Mouse (Mus musculus) G1E (cell line): Measurements from ENCODE around the gene Tmem35b. TPM values are rescaled to one million over a fixed set of nuclear protein-coding genes. Genes with fewer than 3 reads are reported as not detected.

Experiments
- ATAC-seq: 2 replicates; pipeline ENCODE4 v1.8.0; 2016; ENCODE audit warnings: mild to moderate bottlenecking; ENCODE audit not compliant: insufficient number of reproducible peaks, poor library complexity, low FRiP score, severe bottlenecking; ENCODE audit errors: extremely low read depth
- DNase-seq: peaks from one replicate; pipeline ENCODE4 v3.0.0; 2012; ENCODE audit warnings: low spot score
- H3K27me3 ChIP-seq: 2 replicates; pipeline ENCODE4 v1.6.1; 2012; ENCODE audit warnings: mild to moderate bottlenecking, low read length, inconsistent platforms; ENCODE audit not compliant: insufficient read depth
- H3K36me3 ChIP-seq: replicated peaks from 2 replicates; pipeline ENCODE3; 2012; ENCODE audit warnings: mild to moderate bottlenecking, inconsistent platforms
- H3K4me1 ChIP-seq: 2 replicates; pipeline ENCODE4 v1.6.1; 2012; ENCODE audit warnings: low read depth, low read length, inconsistent platforms, mixed read lengths; ENCODE audit not compliant: insufficient read depth
- H3K4me3 ChIP-seq: 2 replicates; pipeline ENCODE4 v1.5.1; 2012; ENCODE audit warnings: low read depth, mild to moderate bottlenecking, inconsistent platforms, low read length, moderate library complexity, mixed read lengths
- H3K9me3 ChIP-seq: replicated peaks from 2 replicates; pipeline ENCODE4 v1.6.1; 2012; ENCODE audit warnings: inconsistent platforms
- CTCF ChIP-seq: IDR thresholded peaks from 2 replicates; pipeline ENCODE4 v1.5.1; 2012; ENCODE audit warnings: low read depth, low read length, inconsistent platforms, mixed read lengths
- GATA1 ChIP-seq: IDR thresholded peaks from 2 replicates; pipeline ENCODE4 v1.6.1; 2012; ENCODE audit warnings: borderline replicate concordance, low read length, inconsistent platforms, mixed read lengths
- GATA2 ChIP-seq: IDR thresholded peaks from 2 replicates; pipeline ENCODE4 v1.6.1; 2012; ENCODE audit warnings: low read depth, low read length, inconsistent platforms, borderline replicate concordance
- POLR2AphosphoS5 ChIP-seq: IDR thresholded peaks from 2 replicates; pipeline ENCODE4 v1.6.1; 2012; ENCODE audit warnings: low read depth, low read length, inconsistent platforms; ENCODE audit not compliant: insufficient replicate concordance
- TAL1 ChIP-seq: conservative IDR thresholded peaks from 2 replicates; pipeline ENCODE4 v1.6.1; 2012; ENCODE audit warnings: low read depth, low read length, inconsistent platforms, mixed read lengths
- polyA plus RNA-seq: library from polyadenylated mRNA; stranded (reverse); fragments of >175 nt; gene quantifications from 2 replicates; pipeline ENCODE4 v1.2.3, GENCODE M21; 2012
- total RNA-seq, 2 experiments: library from RNA; stranded (forward) in 1 of 2; stranded (reverse) in 1 of 2; fragments of 200-1000 nt in 1 of 2; fragments of >200 nt in 1 of 2; fragmentation: Nextera tagmentation in 1 of 2; gene quantifications; 2 replicates each; pipeline ENCODE4 v1.2.3; 2014 to 2017

The Tmem35b gene
- total and polyA plus RNA-seq, 3 experiments: 1.5 to 25.7 (median 9.6) TPM

GRCm38 (mm10) chr4:127177961-127178360, 54.5 kb downstream of the Tmem35b start:
- H3K27me3 ChIP-seq: no peaks in the 10 kb centered on the region
- TF ChIP-seq GATA1: no peak
- no peak for TF ChIP-seq TAL1
- ATAC-seq (no peak), DNase-seq (no peak)
- H3K9me3 ChIP-seq: peaks cover 29% of the 10 kb centered on the region
- H3K4me3 ChIP-seq: no peak overlapping the region
- no peaks in the 10 kb centered on the region for H3K4me1 ChIP-seq
- H3K36me3 ChIP-seq: no peaks in the 10 kb centered on the region

GRCm38 (mm10) chr4:127178671-127179070, 55.2 kb downstream of the Tmem35b start:
- Histone ChIP-seq H3K36me3 (no peaks in the 10 kb centered on the region), H3K9me3 (peaks cover 35% of the 10 kb centered on the region), H3K27me3 (no peaks in the 10 kb centered on the region), H3K4me1 (no peaks in the 10 kb centered on the region), H3K4me3 (no peak overlapping the region)
- no peak for DNase-seq
- TF ChIP-seq GATA2 (no peak), GATA1 (no peak), TAL1 (no peak), CTCF (no peak), POLR2AphosphoS5 (no peak)
- ATAC-seq: no peak

Other genes with a start within 250 kb of the Tmem35b start
- gene Zmym4, start 155.6 kb upstream of the Tmem35b start, total RNA-seq (2014; fragmentation: Nextera tagmentation): 81.3 and 90.0 TPM in 2 replicates
- gene Zmym4, start 155.6 kb upstream of the Tmem35b start, total RNA-seq (2017): 42.8 and 54.7 TPM in 2 replicates
- gene Zmym4, start 155.6 kb upstream of the Tmem35b start, polyA plus RNA-seq: 2.9 and 3.9 TPM in 2 replicates
- 329 and 353 TPM in 2 replicates for gene Sfpq, start 102.4 kb upstream of the Tmem35b start, total RNA-seq (2014; fragmentation: Nextera tagmentation)
- gene Sfpq, start 102.4 kb upstream of the Tmem35b start, total RNA-seq (2017): 302 and 471 TPM in 2 replicates
- gene Sfpq, start 102.4 kb upstream of the Tmem35b start, polyA plus RNA-seq: 346 and 492 TPM in 2 replicates
- 21.4 and 30.6 TPM in 2 replicates for gene Zmym1, start 62.5 kb upstream of the Tmem35b start, total RNA-seq (2014; fragmentation: Nextera tagmentation)
- 19.0 and 26.3 TPM in 2 replicates for gene Zmym1, start 62.5 kb upstream of the Tmem35b start, total RNA-seq (2017)
- 1.8 and 3.7 TPM in 2 replicates for gene Zmym1, start 62.5 kb upstream of the Tmem35b start, polyA plus RNA-seq
- gene Zmym6, start 46.3 kb upstream of the Tmem35b start, total RNA-seq (2014; fragmentation: Nextera tagmentation): 29.5 and 44.9 TPM in 2 replicates
- gene Zmym6, start 46.3 kb upstream of the Tmem35b start, total RNA-seq (2017): 25.7 and 35.3 TPM in 2 replicates
- gene Zmym6, start 46.3 kb upstream of the Tmem35b start, polyA plus RNA-seq: 0.50 and 1.0 TPM in 2 replicates
- not detected in 2 replicates for gene Dlgap3, start 45.5 kb downstream of the Tmem35b start, total RNA-seq (2014; fragmentation: Nextera tagmentation)
- 0.05 and 0.06 TPM in 2 replicates for gene Dlgap3, start 45.5 kb downstream of the Tmem35b start, total RNA-seq (2017)
- not detected in 2 replicates for gene Dlgap3, start 45.5 kb downstream of the Tmem35b start, polyA plus RNA-seq
- 20.4 and 30.8 TPM in 2 replicates for gene Smim12, start 120.1 kb downstream of the Tmem35b start, total RNA-seq (2014; fragmentation: Nextera tagmentation)
- gene Smim12, start 120.1 kb downstream of the Tmem35b start, total RNA-seq (2017): 47.1 and 47.8 TPM in 2 replicates
- gene Smim12, start 120.1 kb downstream of the Tmem35b start, polyA plus RNA-seq: 37.1 and 41.1 TPM in 2 replicates
- not detected in 2 replicates for gene Gja4, start 190.3 kb downstream of the Tmem35b start, total RNA-seq (2014; fragmentation: Nextera tagmentation)
- gene Gja4, start 190.3 kb downstream of the Tmem35b start, total RNA-seq (2017): 0.11 and 0.12 TPM in 2 replicates
- gene Gja4, start 190.3 kb downstream of the Tmem35b start, polyA plus RNA-seq: not detected in 2 replicates
- not detected in 2 replicates for gene Gjb3, start 207.2 kb downstream of the Tmem35b start, total RNA-seq (2014; fragmentation: Nextera tagmentation)
- gene Gjb3, start 207.2 kb downstream of the Tmem35b start, total RNA-seq (2017): 0.06 TPM in 1 of 2 replicates, not detected in the other
- not detected in 2 replicates for gene Gjb3, start 207.2 kb downstream of the Tmem35b start, polyA plus RNA-seq
- not detected in 2 replicates for gene Gjb4, start 230.4 kb downstream of the Tmem35b start, total RNA-seq (2014; fragmentation: Nextera tagmentation)
- gene Gjb4, start 230.4 kb downstream of the Tmem35b start, total RNA-seq (2017): 0.06 and 0.11 TPM in 2 replicates
- not detected in 2 replicates for gene Gjb4, start 230.4 kb downstream of the Tmem35b start, polyA plus RNA-seq
- gene Gjb5, start 234.5 kb downstream of the Tmem35b start, total RNA-seq (2014; fragmentation: Nextera tagmentation): not detected in 2 replicates
- 0.27 TPM in 1 of 2 replicates, not detected in the other for gene Gjb5, start 234.5 kb downstream of the Tmem35b start, total RNA-seq (2017)
- gene Gjb5, start 234.5 kb downstream of the Tmem35b start, polyA plus RNA-seq: not detected in 2 replicates